Mouse (Mus musculus) midbrain, embryonic 10.5 days (tissue): ENCODE data around the gene Chst4. TPM values are rescaled to one million over a fixed set of nuclear protein-coding genes. Genes with fewer than 3 reads are reported as not detected.

Source experiments
- polyA plus RNA-seq: library from polyadenylated mRNA; unstranded; fragments of >200 nt; fragmentation: Nextera tagmentation; extraction: Ambion mirVana; gene quantifications from 2 replicates; pipeline ENCODE4 v1.2.1, GENCODE M21; 2016

Chst4 gene
- polyA plus RNA-seq, 1 experiment from 2014 or later, result 0.06 TPM

Other genes starting within 250 kb of the Chst4 start
- 2.4 and 2.9 TPM in 2 replicates for gene Phlpp2, start 171.2 kb downstream of the Chst4 start, polyA plus RNA-seq
- gene Marveld3, start 77.5 kb downstream of the Chst4 start, polyA plus RNA-seq, result 0.31 and 0.56 TPM in 2 replicates
- gene Tat, start 49.3 kb downstream of the Chst4 start, polyA plus RNA-seq, result not detected in 2 replicates
- 9.7 and 11.2 TPM in 2 replicates for gene Zfp612, start 40.0 kb upstream of the Chst4 start, polyA plus RNA-seq
- gene Gm21964, start 61.5 kb upstream of the Chst4 start, polyA plus RNA-seq, result not detected in 2 replicates
- not detected in 2 replicates for gene Gm17720, start 63.0 kb upstream of the Chst4 start, polyA plus RNA-seq
- 1.8 and 2.4 TPM in 2 replicates for gene Calb2, start 128.5 kb upstream of the Chst4 start, polyA plus RNA-seq
- 12.4 and 13.2 TPM in 2 replicates for gene Cmtr2, start 175.9 kb upstream of the Chst4 start, polyA plus RNA-seq
- gene Hydin, start 227.2 kb upstream of the Chst4 start, polyA plus RNA-seq, result 0.05 and 0.14 TPM in 2 replicates